Comparison of ENCODE assay signal across 8 mouse cellular contexts in the genomic region with DNA sequence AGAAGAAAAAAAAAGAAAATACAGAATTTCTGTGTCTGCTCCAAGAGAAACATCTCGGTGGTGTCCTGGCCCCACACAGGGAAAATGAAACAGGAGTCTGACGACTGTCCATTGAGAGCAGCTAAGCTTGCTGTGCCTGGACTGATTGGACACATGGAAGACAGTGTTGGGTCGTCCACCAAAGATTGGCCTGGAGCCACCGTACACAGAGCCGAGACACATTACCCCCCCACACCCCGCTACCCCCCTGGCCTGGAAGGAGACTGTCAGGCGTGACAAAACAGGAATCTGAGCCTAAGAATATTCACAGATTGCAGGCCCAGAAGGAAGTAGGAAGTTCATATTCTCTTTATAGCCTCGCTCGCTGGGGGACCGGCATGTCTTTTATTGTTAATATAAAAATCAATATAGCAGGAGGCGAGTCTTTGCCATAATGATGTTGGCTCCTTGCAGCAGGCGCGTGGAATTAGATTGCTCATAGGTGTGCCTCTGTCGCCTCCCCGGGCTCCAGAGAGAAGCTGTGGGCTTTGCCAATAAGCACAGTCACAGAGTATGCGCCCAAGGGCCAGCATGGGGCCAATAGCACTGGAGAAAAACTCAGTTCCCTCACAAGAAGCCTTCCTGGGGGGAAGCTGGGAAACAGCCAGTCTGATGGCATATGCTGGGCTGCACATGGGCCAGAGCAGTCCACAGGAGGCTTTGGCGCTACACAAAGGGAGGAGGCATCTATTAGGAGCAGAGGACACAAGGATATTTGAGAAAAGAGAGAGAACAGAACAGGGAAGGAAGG. TPM values are rescaled to one million over a fixed set of nuclear protein-coding genes. Genes with fewer than 3 reads are reported as not detected.
A peak's percentile ranks its signal among the peaks of the same experiment; 100 is the strongest.
DNase-seq lines count a peak whose midpoint lies in the region; ATAC-seq and TF ChIP-seq lines count a peak whose summit lies in the region.

No protein-coding gene starts in this region.

- TF ChIP-seq CTCF in hindbrain, postnatal 0 days (IDR thresholded peaks at IDR 0.05; ENCODE audit: low read depth): no peak

- H3K27me3 ChIP-seq in lung, embryonic 15.5 days: no peaks in the 10 kb centered on the region
- no peaks in the 10 kb centered on the region for H3K27me3 ChIP-seq in embryonic facial prominence, embryonic 14.5 days (replicated peaks; ENCODE audit: control insufficient read depth, insufficient read depth, low read length)
- H3K27me3 ChIP-seq in hindbrain, postnatal 0 days (ENCODE audit: insufficient read depth, low read length): no peaks in the 10 kb centered on the region
- no peaks in the 10 kb centered on the region for H3K27me3 ChIP-seq in neural tube, embryonic 15.5 days (replicated peaks)

- H3K4me3 ChIP-seq in lung, embryonic 15.5 days: no peak overlapping the region
- H3K4me3 ChIP-seq in embryonic facial prominence, embryonic 14.5 days (ENCODE audit: low read depth, low read length): no peak overlapping the region
- no peak overlapping the region for H3K4me3 ChIP-seq in hindbrain, postnatal 0 days (ENCODE audit: low read length)
- no peak overlapping the region for H3K4me3 ChIP-seq in neural tube, embryonic 15.5 days (replicated peaks)

- H3K9ac ChIP-seq in lung, embryonic 15.5 days: no peak overlapping the region
- H3K9ac ChIP-seq in embryonic facial prominence, embryonic 14.5 days (ENCODE audit: low read depth, low read length): 0 out of 2 replicates have a peak overlapping the region, but pooled peaks have one; percentile 5
- H3K9ac ChIP-seq in hindbrain, postnatal 0 days (replicated peaks; ENCODE audit: low read length): no peak overlapping the region
- H3K9ac ChIP-seq in neural tube, embryonic 15.5 days (replicated peaks): no peak overlapping the region; the same call in 1 of the 2 replicates

- 57% methylated on average over 17 of the region's 17 CpGs for WGBS in lung, embryonic 15.5 days
- WGBS in embryonic facial prominence, embryonic 14.5 days: 50% methylated on average over 17 of the region's 17 CpGs
- WGBS in hindbrain, postnatal 0 days: 16% methylated on average over 17 of the region's 17 CpGs
- WGBS in neural tube, embryonic 15.5 days: 29% methylated on average over 17 of the region's 17 CpGs

- no peak for DNase-seq in lung, adult 18-20 months
- DNase-seq in embryonic facial prominence, embryonic 14.5 days (ENCODE audit: low spot score): peak; percentile 81
- peak; percentile 80 for DNase-seq in hindbrain, postnatal 0 days (ENCODE audit: low spot score)
- no peak for DNase-seq in right cerebral cortex, postnatal 25 days
- no peak for DNase-seq in MN1 (ENCODE audit: low spot score)
- no peak for DNase-seq in gastrocnemius, adult 18-20 months (ENCODE audit: low spot score)

- ATAC-seq in lung, embryonic 15.5 days (ENCODE audit: borderline replicate concordance, extremely low read depth, low FRiP score, low TSS enrichment): peak; percentile 88
- ATAC-seq in embryonic facial prominence, embryonic 14.5 days (ENCODE audit: low read depth): peak; percentile 74
- peak; percentile 85 for ATAC-seq in hindbrain, postnatal 0 days
- ATAC-seq in neural tube, embryonic 15.5 days (ENCODE audit: low FRiP score): peak; percentile 66; the same call in 1 of the 2 replicates

- peaks cover 26% of the 10 kb centered on the region for H3K4me1 ChIP-seq in lung, embryonic 15.5 days
- peaks cover 19% of the 10 kb centered on the region for H3K4me1 ChIP-seq in embryonic facial prominence, embryonic 14.5 days (ENCODE audit: control insufficient read depth, insufficient read depth, low read length)
- H3K4me1 ChIP-seq in hindbrain, postnatal 0 days (ENCODE audit: insufficient read depth, low read length): 0 out of 2 replicates have a peak, but pooled peaks cover 9% of the 10 kb centered on the region
- peaks cover 21% of the 10 kb centered on the region for H3K4me1 ChIP-seq in neural tube, embryonic 15.5 days

- no peak overlapping the region for H3K4me2 ChIP-seq in lung, embryonic 15.5 days
- peak overlapping the region; percentile 26; the same call in 1 of the 2 replicates for H3K4me2 ChIP-seq in embryonic facial prominence, embryonic 14.5 days (ENCODE audit: low read depth, low read length)
- peak overlapping the region; percentile 39 for H3K4me2 ChIP-seq in hindbrain, postnatal 0 days (ENCODE audit: low read depth, low read length)
- H3K4me2 ChIP-seq in neural tube, embryonic 15.5 days: peak overlapping the region; percentile 37

- H3K27ac ChIP-seq in lung, embryonic 15.5 days: peak overlapping the region; percentile 51
- peak overlapping the region; percentile 61 for H3K27ac ChIP-seq in embryonic facial prominence, embryonic 14.5 days (replicated peaks; ENCODE audit: low read depth, low read length)
- peak overlapping the region; percentile 66 for H3K27ac ChIP-seq in hindbrain, postnatal 0 days
- H3K27ac ChIP-seq in neural tube, embryonic 15.5 days (replicated peaks): peak overlapping the region; percentile 80

- no peaks in the 10 kb centered on the region for H3K36me3 ChIP-seq in lung, embryonic 15.5 days
- H3K36me3 ChIP-seq in embryonic facial prominence, embryonic 14.5 days (ENCODE audit: control insufficient read depth, insufficient read depth, low read length): no peaks in the 10 kb centered on the region
- H3K36me3 ChIP-seq in hindbrain, postnatal 0 days (ENCODE audit: insufficient read depth, low read length): no peaks in the 10 kb centered on the region
- no peaks in the 10 kb centered on the region for H3K36me3 ChIP-seq in neural tube, embryonic 15.5 days

- H3K9me3 ChIP-seq in lung, embryonic 15.5 days: no peaks in the 10 kb centered on the region
- H3K9me3 ChIP-seq in embryonic facial prominence, embryonic 14.5 days (ENCODE audit: control insufficient read depth, low read length): no peaks in the 10 kb centered on the region
- no peaks in the 10 kb centered on the region for H3K9me3 ChIP-seq in hindbrain, postnatal 0 days (ENCODE audit: low read length)
- no peaks in the 10 kb centered on the region for H3K9me3 ChIP-seq in neural tube, embryonic 15.5 days (replicated peaks)

RNA-seq across cellular contexts. Expression of a gene that starts 49.0 kb away (rescaled TPM):
- 17.5 and 18.3 TPM in 2 replicates for polyA plus RNA-seq in lung, embryonic 15.5 days (2015; fragmentation: Nextera tagmentation; extraction: Ambion mirVana)
- polyA plus RNA-seq in embryonic facial prominence, embryonic 14.5 days (2014; fragmentation: Nextera tagmentation; extraction: Ambion mirVana): 22.3 and 26.6 TPM in 2 replicates
- 46.0 and 52.7 TPM in 2 replicates for total RNA-seq in hindbrain, postnatal 0 days (2014; rRNA removed)
- polyA plus RNA-seq in hindbrain, postnatal 0 days (2015; fragmentation: Nextera tagmentation; extraction: Ambion mirVana): 12.9 and 13.5 TPM in 2 replicates
- polyA plus RNA-seq in neural tube, embryonic 15.5 days (2015; fragmentation: Nextera tagmentation; extraction: Ambion mirVana): 13.7 and 13.9 TPM in 2 replicates
- under 1 TPM; 0.28 to 0.41 TPM for total RNA-seq in gastrocnemius, adult 18-20 months (2021)

Comparison
In these comparisons a context has a peak if more than half of its experiments do, and no peak if none do; other contexts are left out.
1. DNase-seq: peak in embryonic facial prominence, embryonic 14.5 days (single experiment) and hindbrain, postnatal 0 days (single experiment); none in lung, adult 18-20 months (0 of 2), right cerebral cortex, postnatal 25 days (single experiment), MN1 (single experiment) and gastrocnemius, adult 18-20 months (single experiment).
2. Peak in every context shown above with its lines, with median percentiles within 50 percentile points of each other: ATAC-seq and H3K27ac ChIP-seq.